Mouse (Mus musculus): ENCODE measurements around the gene Nlrp9b. TPM values are rescaled to one million over a fixed set of nuclear protein-coding genes. Genes with fewer than 3 reads are reported as not detected.
"Not testable (repeated sequence)": the region's sequence is repeated elsewhere in the genome, so short reads cannot be mapped to it uniquely, and the experiment has no call there.

Gene Nlrp9b
- 0.03 TPM in 1 of 2 replicates, not detected in the other for polyA plus RNA-seq (2012; rRNA removed)

DNA sequence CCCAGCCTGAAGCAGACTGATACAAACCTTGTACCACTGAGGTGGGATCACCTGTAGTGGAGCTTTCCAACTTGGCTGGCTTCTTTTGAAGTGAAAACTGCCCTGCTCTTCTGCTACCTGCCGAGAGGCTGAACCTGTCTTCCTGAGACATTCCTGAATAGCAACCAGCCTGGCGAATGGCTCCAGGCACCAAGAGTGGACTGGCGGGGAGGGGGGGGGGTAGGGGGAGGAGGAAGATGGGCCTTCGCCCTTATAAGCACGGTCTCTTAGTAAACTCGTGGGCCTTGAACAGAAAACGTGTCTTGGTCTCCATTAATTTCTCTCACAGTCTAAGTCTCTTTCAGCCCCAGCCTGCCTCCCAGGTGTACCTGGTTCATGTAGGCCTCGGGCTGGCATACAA, at the start of gene Nlrp9b:
Gene Nlrp9b, plus strand, starts transcription at position 301 of the 400 bp plus-strand sequence.
- not testable (repeated sequence) for H3K36me3 ChIP-seq (ENCODE audit: control insufficient read depth, insufficient read depth, low read length); H3K4me3 ChIP-seq (ENCODE audit: control insufficient read depth, insufficient read depth, low read length); DNase-seq; H3K27me3 ChIP-seq (ENCODE audit: control insufficient read depth, insufficient read depth, low read length); H3K27ac ChIP-seq (ENCODE audit: control insufficient read depth, insufficient read depth, low read length); H3K4me1 ChIP-seq (replicated peaks; ENCODE audit: control insufficient read depth, insufficient read depth, low read length)
- WGBS = 70% methylated on average over 8 of the region's 8 CpGs

GRCm38 (mm10) chr7:19944709-19945108, 46.6 kb upstream of the Nlrp9b start:
- Histone ChIP-seq H3K27ac (ENCODE audit: control insufficient read depth, insufficient read depth, low read length) (peak overlapping the region; percentile 38; the same call in 1 of the 2 replicates), H3K27me3 (ENCODE audit: control insufficient read depth, insufficient read depth, low read length) (no peaks in the 10 kb centered on the region), H3K36me3 (ENCODE audit: control insufficient read depth, insufficient read depth, low read length) (no peaks in the 10 kb centered on the region), H3K4me1 (replicated peaks; ENCODE audit: control insufficient read depth, insufficient read depth, low read length) (peaks cover 77% of the 10 kb centered on the region), H3K4me3 (ENCODE audit: control insufficient read depth, insufficient read depth, low read length) (no peak overlapping the region)
- DNase-seq = no peak
- TF ChIP-seq POLR2A (IDR thresholded peaks at IDR 0.05; ENCODE audit: control insufficient read depth, extremely low read depth, insufficient read depth, low read length, poor library complexity) (no peak), CTCF (IDR thresholded peaks at IDR 0.05; ENCODE audit: borderline replicate concordance, control insufficient read depth, extremely low read depth, insufficient read depth, low read length, poor library complexity) (no peak)
- WGBS = 99% methylated on average over 8 of the region's 8 CpGs

DNA sequence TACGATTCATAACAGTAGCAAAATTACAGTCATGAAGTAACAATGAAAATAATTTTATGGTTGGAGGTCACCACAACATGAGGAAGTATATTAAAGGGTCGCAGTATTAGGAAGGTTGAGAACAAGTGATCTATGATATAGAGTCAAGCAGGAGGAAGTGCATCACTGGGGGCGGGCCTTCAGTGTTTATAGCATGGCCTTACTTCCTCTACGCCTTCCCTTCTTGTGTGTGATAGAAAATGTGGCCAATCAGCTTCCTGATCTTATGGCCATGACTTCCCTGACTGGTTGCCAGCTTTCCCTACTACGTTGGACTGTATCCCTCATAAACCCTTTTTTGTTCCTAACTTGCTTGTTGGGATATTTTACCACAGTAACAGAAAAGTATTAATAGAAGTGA, 46.1 kb upstream of the Nlrp9b start:
- Histone ChIP-seq H3K4me3 (ENCODE audit: control insufficient read depth, insufficient read depth, low read length) (no peak overlapping the region), H3K27ac (ENCODE audit: control insufficient read depth, insufficient read depth, low read length) (peak overlapping the region; percentile 96), H3K36me3 (ENCODE audit: control insufficient read depth, insufficient read depth, low read length) (no peaks in the 10 kb centered on the region), H3K27me3 (ENCODE audit: control insufficient read depth, insufficient read depth, low read length) (no peaks in the 10 kb centered on the region), H3K4me1 (replicated peaks; ENCODE audit: control insufficient read depth, insufficient read depth, low read length) (peaks cover 78% of the 10 kb centered on the region)
- DNase-seq = no peak
- 86% methylated on average over 5 of the region's 5 CpGs for WGBS
- no peak for TF ChIP-seq POLR2A (IDR thresholded peaks at IDR 0.05; ENCODE audit: control insufficient read depth, extremely low read depth, insufficient read depth, low read length, poor library complexity)
- TF ChIP-seq CTCF (IDR thresholded peaks at IDR 0.05; ENCODE audit: borderline replicate concordance, control insufficient read depth, extremely low read depth, insufficient read depth, low read length, poor library complexity) = no peak

DNA sequence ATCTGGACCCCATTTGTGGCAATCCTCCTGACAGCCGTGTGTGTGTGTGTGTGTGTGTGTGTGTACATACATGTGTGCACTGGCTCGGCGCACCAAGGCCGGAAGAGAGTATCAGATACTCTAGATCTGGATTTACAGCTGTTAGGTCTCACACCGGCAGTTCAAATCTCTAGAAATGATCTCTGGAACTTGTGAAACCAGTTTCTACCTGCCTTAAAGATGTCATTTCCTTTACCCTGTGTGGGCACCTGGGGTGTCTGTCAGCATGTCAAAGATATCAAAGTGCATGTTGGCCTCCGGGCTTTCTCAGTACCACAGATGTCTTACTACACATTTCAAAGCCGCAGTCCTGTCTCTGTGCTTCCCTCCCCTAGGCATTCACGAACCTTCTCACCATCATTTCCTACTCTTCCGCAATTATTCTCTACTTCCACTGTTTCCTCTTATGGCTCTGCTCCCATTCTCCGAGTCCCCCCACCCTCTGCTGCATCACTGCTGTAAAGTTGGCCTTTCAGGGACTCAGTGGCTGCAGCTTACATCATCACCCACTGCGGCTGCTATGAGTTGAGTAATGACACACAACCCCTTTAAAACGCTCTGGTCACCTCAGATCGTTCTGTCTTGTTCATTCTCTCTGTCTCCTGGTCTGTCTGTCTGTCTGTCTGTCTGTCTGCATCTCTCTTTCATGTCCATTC, 45.3 kb upstream of the Nlrp9b start:
- TF ChIP-seq CTCF (IDR thresholded peaks at IDR 0.05; ENCODE audit: borderline replicate concordance, control insufficient read depth, extremely low read depth, insufficient read depth, low read length, poor library complexity) = no peak
- no peak for TF ChIP-seq POLR2A (IDR thresholded peaks at IDR 0.05; ENCODE audit: control insufficient read depth, extremely low read depth, insufficient read depth, low read length, poor library complexity)
- DNase-seq = peak; percentile 65
- no peaks in the 10 kb centered on the region for H3K27me3 ChIP-seq (ENCODE audit: control insufficient read depth, insufficient read depth, low read length)
- H3K27ac ChIP-seq (ENCODE audit: control insufficient read depth, insufficient read depth, low read length) = peak overlapping the region; percentile 96
- H3K4me3 ChIP-seq (ENCODE audit: control insufficient read depth, insufficient read depth, low read length) = no peak overlapping the region
- no peaks in the 10 kb centered on the region for H3K36me3 ChIP-seq (ENCODE audit: control insufficient read depth, insufficient read depth, low read length)
- peaks cover 77% of the 10 kb centered on the region for H3K4me1 ChIP-seq (replicated peaks; ENCODE audit: control insufficient read depth, insufficient read depth, low read length)
- WGBS = 31% methylated on average over 13 of the region's 13 CpGs

- Histone ChIP-seq H3K4me1 (replicated peaks; ENCODE audit: control insufficient read depth, insufficient read depth, low read length) (peaks cover 73% of the 10 kb centered on the region), H3K27ac (ENCODE audit: control insufficient read depth, insufficient read depth, low read length) (peak overlapping the region; percentile 92), H3K27me3 (ENCODE audit: control insufficient read depth, insufficient read depth, low read length) (no peaks in the 10 kb centered on the region), H3K4me3 (ENCODE audit: control insufficient read depth, insufficient read depth, low read length) (no peak overlapping the region), H3K36me3 (ENCODE audit: control insufficient read depth, insufficient read depth, low read length) (no peaks in the 10 kb centered on the region)
- TF ChIP-seq POLR2A (IDR thresholded peaks at IDR 0.05; ENCODE audit: control insufficient read depth, extremely low read depth, insufficient read depth, low read length, poor library complexity) (no peak), CTCF (IDR thresholded peaks at IDR 0.05; ENCODE audit: borderline replicate concordance, control insufficient read depth, extremely low read depth, insufficient read depth, low read length, poor library complexity) (no peak)
- no peak for DNase-seq
- 84% methylated on average over 12 of the region's 12 CpGs for WGBS
Observed at GRCm38 (mm10) chr7:19948956-19949355, 42.3 kb upstream of the Nlrp9b start.

- peak overlapping the region; percentile 92 for H3K27ac ChIP-seq (ENCODE audit: control insufficient read depth, insufficient read depth, low read length)
- peak; percentile 91 for DNase-seq
- WGBS = 43% methylated on average over 10 of the region's 10 CpGs
- peaks cover 66% of the 10 kb centered on the region for H3K4me1 ChIP-seq (replicated peaks; ENCODE audit: control insufficient read depth, insufficient read depth, low read length)
- no peaks in the 10 kb centered on the region for H3K27me3 ChIP-seq (ENCODE audit: control insufficient read depth, insufficient read depth, low read length)
- TF ChIP-seq POLR2A (IDR thresholded peaks at IDR 0.05; ENCODE audit: control insufficient read depth, extremely low read depth, insufficient read depth, low read length, poor library complexity) = no peak
- no peak for TF ChIP-seq CTCF (IDR thresholded peaks at IDR 0.05; ENCODE audit: borderline replicate concordance, control insufficient read depth, extremely low read depth, insufficient read depth, low read length, poor library complexity)
- no peaks in the 10 kb centered on the region for H3K36me3 ChIP-seq (ENCODE audit: control insufficient read depth, insufficient read depth, low read length)
- peak overlapping the region; percentile 7; the same call in 1 of the 2 replicates for H3K4me3 ChIP-seq (ENCODE audit: control insufficient read depth, insufficient read depth, low read length)
Observed at GRCm38 (mm10) chr7:19949996-19950395, 41.3 kb upstream of the Nlrp9b start.

DNA sequence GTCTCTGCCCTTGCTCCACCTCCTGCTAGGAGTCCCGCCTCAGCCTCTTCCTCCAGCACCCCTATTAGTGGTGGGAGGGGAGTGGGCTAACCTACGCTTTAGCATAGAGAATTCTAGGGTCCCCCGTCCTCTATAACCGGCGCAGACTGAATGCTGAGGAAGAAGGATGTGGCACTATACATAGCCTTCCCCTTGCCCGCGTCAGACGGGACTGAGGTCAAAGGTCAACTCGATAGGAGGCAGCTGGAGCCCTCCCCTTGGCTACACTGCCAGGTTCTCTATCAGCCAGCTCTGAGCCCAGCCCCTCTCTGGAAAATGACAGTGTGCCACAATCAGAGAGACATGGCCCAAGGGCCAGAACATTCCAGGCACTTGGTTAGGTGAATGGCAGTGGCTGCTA, 40.7 kb upstream of the Nlrp9b start, which contains the start of gene Igsf23:
Gene Igsf23, minus strand, starts transcription at position 168 of the 400 bp plus-strand sequence.
- Histone ChIP-seq H3K27me3 (ENCODE audit: control insufficient read depth, insufficient read depth, low read length) (no peaks in the 10 kb centered on the region), H3K27ac (ENCODE audit: control insufficient read depth, insufficient read depth, low read length) (peak within 1 kb of the TSS; percentile 92)

More for the DNA sequence above, 40.7 kb upstream of the Nlrp9b start, which contains the start of gene Igsf23:
- Histone ChIP-seq H3K4me3 (ENCODE audit: control insufficient read depth, insufficient read depth, low read length) (peak within 1 kb of the TSS; percentile 7; the same call in 1 of the 2 replicates), H3K36me3 (ENCODE audit: control insufficient read depth, insufficient read depth, low read length) (no peaks in the 10 kb centered on the region), H3K4me1 (replicated peaks; ENCODE audit: control insufficient read depth, insufficient read depth, low read length) (peaks cover 64% of the 10 kb centered on the region)
- 75% methylated on average over 9 of the region's 9 CpGs for WGBS
- TF ChIP-seq POLR2A (IDR thresholded peaks at IDR 0.05; ENCODE audit: control insufficient read depth, extremely low read depth, insufficient read depth, low read length, poor library complexity) (0 out of 2 replicates have a peak, but pooled peaks have one; percentile 23), CTCF (IDR thresholded peaks at IDR 0.05; ENCODE audit: borderline replicate concordance, control insufficient read depth, extremely low read depth, insufficient read depth, low read length, poor library complexity) (no peak)
- DNase-seq = no peak
